Mouse (Mus musculus) megakaryocyte, embryonic 14.5 days (primary cell): Measurements from ENCODE around the gene Prmt1.

Experiments
- FLI1 ChIP-seq: IDR thresholded peaks from 2 replicates; pipeline ENCODE4 v1.6.1; 2012; ENCODE audit warnings: low read length, inconsistent platforms, mixed read lengths
- GATA1 ChIP-seq: IDR thresholded peaks from 3 replicates; pipeline ENCODE4 v1.6.1; 2012; ENCODE audit warnings: mixed read lengths, low read length, inconsistent platforms, borderline replicate concordance

- TF ChIP-seq FLI1 (no peak), GATA1 (no peak)
Measured at GRCm38 (mm10) chr7:45027761-45028160, 41.4 kb upstream of the Prmt1 start.
